Mouse (Mus musculus) heart, embryonic 16.5 days (tissue): Measurements from ENCODE around the gene Plscr4. TPM values are rescaled to one million over a fixed set of nuclear protein-coding genes. Genes with fewer than 3 reads are reported as not detected.
A peak's percentile ranks its signal among the peaks of the same experiment; 100 is the strongest.

Experiments used
- ATAC-seq: fragments of 200-750 bp; cut with Nextera tagmentation; replicated peaks from 2 replicates; pipeline ENCODE4 v1.8.0; 2017; ENCODE audit warnings: moderate number of reproducible peaks; ENCODE audit not compliant: insufficient read depth, low FRiP score; ENCODE audit errors: extremely low read depth
- H3K27ac ChIP-seq: fragments of 300-500 bp; sonication (generic); 2 replicates; pipeline ENCODE4 v1.5.1; 2014; ENCODE audit warnings: mild to moderate bottlenecking, low read length, control low read depth, moderate library complexity
- H3K27me3 ChIP-seq: fragments of 300-500 bp; sonication (generic); 2 replicates; pipeline ENCODE4 v1.6.1; 2014; ENCODE audit warnings: low read length, mixed read lengths; ENCODE audit not compliant: control insufficient read depth, insufficient read depth
- H3K36me3 ChIP-seq: fragments of 300-500 bp; sonication (generic); 2 replicates; pipeline ENCODE4 v1.6.1; 2014; ENCODE audit not compliant: control insufficient read depth, insufficient read depth
- H3K4me1 ChIP-seq: fragments of 300-500 bp; sonication (generic); 2 replicates; pipeline ENCODE4 v1.6.1; 2014; ENCODE audit warnings: low read length, mixed read lengths; ENCODE audit not compliant: control insufficient read depth, insufficient read depth
- H3K4me2 ChIP-seq: fragments of 300-500 bp; sonication (generic); 2 replicates; pipeline ENCODE4 v1.6.1; 2014; ENCODE audit warnings: low read depth, mild to moderate bottlenecking, control low read depth, low read length
- H3K4me3 ChIP-seq: fragments of 300-500 bp; sonication (generic); 2 replicates; pipeline ENCODE4 v1.5.1; 2014; ENCODE audit warnings: mild to moderate bottlenecking, control low read depth, low read length
- H3K9ac ChIP-seq: fragments of 300-500 bp; sonication (generic); 2 replicates; pipeline ENCODE4 v1.6.1; 2014; ENCODE audit warnings: low read length, control low read depth
- H3K9me3 ChIP-seq: fragments of 300-500 bp; sonication (generic); replicated peaks from 2 replicates; pipeline ENCODE4 v1.6.1; 2016; ENCODE audit warnings: low read length; ENCODE audit not compliant: control insufficient read depth
- WGBS: fragments of 180-500 bp; shearing (Covaris S2); extraction: QIAGEN DNeasy Blood & Tissue Kit; methylation state at CpG from one replicate; pipeline ENCODE4 v1.1.7; 2014; 5-methylcytosine and 5-hydroxymethylcytosine counted together
- polyA plus RNA-seq: library from polyadenylated mRNA; unstranded; fragments of >200 nt; fragmentation: Nextera tagmentation; extraction: Ambion mirVana; gene quantifications from 2 replicates; pipeline ENCODE4 v1.2.1, GENCODE M21; 2015

Plscr4 gene
- 7.0 and 7.2 TPM in 2 replicates for polyA plus RNA-seq

GRCm38 (mm10) chr9:92457261-92458058 lies at the start of gene Plscr4:
Plscr4 (plus strand) TSS chr9:92457373.
- peak within 1 kb of the TSS; percentile 97 for H3K4me2 ChIP-seq
- H3K27ac ChIP-seq = peak within 1 kb of the TSS; percentile 19
- no peaks in the 10 kb centered on the region for H3K27me3 ChIP-seq
- 9% methylated on average over 43 of the region's 43 CpGs for WGBS
- no peaks in the 10 kb centered on the region for H3K9me3 ChIP-seq
- H3K9ac ChIP-seq = peak within 1 kb of the TSS; percentile 87
- ATAC-seq = peak; percentile 80
- H3K36me3 ChIP-seq = no peaks in the 10 kb centered on the region
- 0 out of 2 replicates have a peak, but pooled peaks cover 2% of the 10 kb centered on the region for H3K4me1 ChIP-seq
- peak within 1 kb of the TSS; percentile 85 for H3K4me3 ChIP-seq

- WGBS = 83% methylated on average over 3 of the region's 3 CpGs
- Histone ChIP-seq H3K9ac (no peak overlapping the region), H3K36me3 (no peaks in the 10 kb centered on the region), H3K4me1 (peaks cover 3% of the 10 kb centered on the region; the same call in 1 of the 2 replicates), H3K27ac (no peak overlapping the region), H3K27me3 (no peaks in the 10 kb centered on the region), H3K4me2 (no peak overlapping the region), H3K4me3 (no peak overlapping the region), H3K9me3 (no peaks in the 10 kb centered on the region)
- ATAC-seq = no peak
Measured at GRCm38 (mm10) chr9:92410225-92410624, 46.9 kb upstream of the Plscr4 start.

- Histone ChIP-seq H3K36me3 (no peaks in the 10 kb centered on the region), H3K4me3 (no peak overlapping the region), H3K27me3 (no peaks in the 10 kb centered on the region), H3K9me3 (no peaks in the 10 kb centered on the region), H3K4me1 (peaks cover 3% of the 10 kb centered on the region; the same call in 1 of the 2 replicates), H3K9ac (no peak overlapping the region), H3K4me2 (no peak overlapping the region), H3K27ac (peak overlapping the region; percentile 71)
- ATAC-seq = peak; percentile 86
- WGBS = 46% methylated on average over 2 of the region's 2 CpGs
Measured at GRCm38 (mm10) chr9:92412045-92412444, 45.1 kb upstream of the Plscr4 start.

GRCm38 (mm10) chr9:92413684-92414083 lies 43.5 kb upstream of the Plscr4 start:
- WGBS = 62% methylated on average over 3 of the region's 3 CpGs
- Histone ChIP-seq H3K4me1 (peaks cover 3% of the 10 kb centered on the region; the same call in 1 of the 2 replicates), H3K36me3 (no peaks in the 10 kb centered on the region), H3K4me2 (no peak overlapping the region), H3K9me3 (no peaks in the 10 kb centered on the region), H3K27ac (0 out of 2 replicates have a peak overlapping the region, but pooled peaks have one; percentile 43), H3K9ac (no peak overlapping the region), H3K27me3 (no peaks in the 10 kb centered on the region), H3K4me3 (no peak overlapping the region)
- ATAC-seq = 0 out of 2 replicates have a peak, but pooled peaks have one; percentile 49

GRCm38 (mm10) chr9:92437781-92438180 lies 19.4 kb upstream of the Plscr4 start:
- H3K9ac ChIP-seq = no peak overlapping the region
- ATAC-seq = no peak
- H3K36me3 ChIP-seq = no peaks in the 10 kb centered on the region
- H3K27me3 ChIP-seq = no peaks in the 10 kb centered on the region
- no peak overlapping the region for H3K4me3 ChIP-seq
- H3K27ac ChIP-seq = no peak overlapping the region
- H3K4me1 ChIP-seq = no peaks in the 10 kb centered on the region
- H3K9me3 ChIP-seq = no peaks in the 10 kb centered on the region
- H3K4me2 ChIP-seq = no peak overlapping the region

- Histone ChIP-seq H3K9ac (no peak overlapping the region), H3K27me3 (no peaks in the 10 kb centered on the region), H3K4me3 (no peak overlapping the region), H3K4me2 (no peak overlapping the region), H3K36me3 (no peaks in the 10 kb centered on the region), H3K4me1 (no peaks in the 10 kb centered on the region), H3K27ac (no peak overlapping the region), H3K9me3 (no peaks in the 10 kb centered on the region)
- ATAC-seq = no peak
- 75% methylated on average over 4 of the region's 4 CpGs for WGBS
Measured at GRCm38 (mm10) chr9:92441468-92441867, 15.7 kb upstream of the Plscr4 start.

- Histone ChIP-seq H3K9me3 (no peaks in the 10 kb centered on the region), H3K4me1 (no peaks in the 10 kb centered on the region), H3K4me2 (no peak overlapping the region), H3K27me3 (no peaks in the 10 kb centered on the region), H3K4me3 (no peak overlapping the region), H3K9ac (no peak overlapping the region), H3K36me3 (no peaks in the 10 kb centered on the region), H3K27ac (no peak overlapping the region)
- ATAC-seq = no peak
Measured at GRCm38 (mm10) chr9:92444536-92444935, 12.6 kb upstream of the Plscr4 start.

- Histone ChIP-seq H3K4me1 (0 out of 2 replicates have a peak, but pooled peaks cover 2% of the 10 kb centered on the region), H3K9me3 (no peaks in the 10 kb centered on the region), H3K9ac (no peak overlapping the region), H3K4me3 (no peak overlapping the region), H3K4me2 (no peak overlapping the region), H3K27ac (no peak overlapping the region), H3K27me3 (no peaks in the 10 kb centered on the region), H3K36me3 (no peaks in the 10 kb centered on the region)
- no peak for ATAC-seq
- 81% methylated on average over 3 of the region's 3 CpGs for WGBS
Measured at GRCm38 (mm10) chr9:92456605-92457004, 568 bp upstream of the Plscr4 start.

GRCm38 (mm10) chr9:92458059-92458402 lies 858 bp downstream of the Plscr4 start:
- 2% methylated on average over 5 of the region's 5 CpGs for WGBS
- 0 out of 2 replicates have a peak, but pooled peaks cover 2% of the 10 kb centered on the region for H3K4me1 ChIP-seq
- H3K4me3 ChIP-seq = peak overlapping the region; percentile 85
- peak overlapping the region; percentile 87 for H3K9ac ChIP-seq
- no peaks in the 10 kb centered on the region for H3K9me3 ChIP-seq
- no peak for ATAC-seq
- peak overlapping the region; percentile 19 for H3K27ac ChIP-seq
- no peaks in the 10 kb centered on the region for H3K36me3 ChIP-seq
- H3K4me2 ChIP-seq = peak overlapping the region; percentile 97
- H3K27me3 ChIP-seq = no peaks in the 10 kb centered on the region
